Mouse (Mus musculus) right cerebral cortex, adult 18-20 months (tissue): Measurements from ENCODE around the gene Slit3.

Experiments
- DNase-seq: peaks from one replicate; pipeline ENCODE4 v3.0.0; 2022; ENCODE audit warnings: mixed read lengths

The Slit3 gene

GRCm38 (mm10) chr11:35728200-35728599 is 607.2 kb downstream of the Slit3 start:
- no peak for DNase-seq

GRCm38 (mm10) chr11:35729186-35729585 is 608.2 kb downstream of the Slit3 start:
- DNase-seq = no peak

- no peak for DNase-seq
These were observed 611.3 kb downstream of the Slit3 start for GRCm38 (mm10) chr11:35732366-35732765.

GRCm38 (mm10) chr11:35736817-35737216 is 615.8 kb downstream of the Slit3 start:
- no peak for DNase-seq

GRCm38 (mm10) chr11:35737262-35737661 is 616.2 kb downstream of the Slit3 start:
- DNase-seq = no peak

GRCm38 (mm10) chr11:35738102-35738501 is 617.1 kb downstream of the Slit3 start:
- no peak for DNase-seq

- peak; percentile 19 for DNase-seq
These were observed 622.6 kb downstream of the Slit3 start for GRCm38 (mm10) chr11:35743586-35743985.

DNA sequence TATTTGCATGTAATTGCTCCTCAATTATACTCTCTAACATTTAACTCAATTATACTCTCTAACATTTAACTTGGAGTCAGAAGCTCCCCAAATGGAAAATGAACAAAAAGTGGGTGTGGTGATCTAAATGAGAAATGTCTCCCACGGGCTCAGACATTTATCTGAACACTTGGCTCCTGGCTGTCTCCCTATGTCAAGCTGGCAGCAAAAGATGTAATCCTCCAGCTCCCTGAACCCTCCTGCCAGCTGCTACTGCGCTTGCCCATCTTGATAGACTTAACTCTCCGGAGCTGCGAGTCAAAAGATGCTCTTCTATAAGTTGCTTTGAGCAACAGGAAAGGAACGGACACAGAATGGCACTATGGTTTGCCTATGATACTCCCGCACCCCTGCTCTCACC is 623.5 kb downstream of the Slit3 start:
- DNase-seq = no peak

DNA sequence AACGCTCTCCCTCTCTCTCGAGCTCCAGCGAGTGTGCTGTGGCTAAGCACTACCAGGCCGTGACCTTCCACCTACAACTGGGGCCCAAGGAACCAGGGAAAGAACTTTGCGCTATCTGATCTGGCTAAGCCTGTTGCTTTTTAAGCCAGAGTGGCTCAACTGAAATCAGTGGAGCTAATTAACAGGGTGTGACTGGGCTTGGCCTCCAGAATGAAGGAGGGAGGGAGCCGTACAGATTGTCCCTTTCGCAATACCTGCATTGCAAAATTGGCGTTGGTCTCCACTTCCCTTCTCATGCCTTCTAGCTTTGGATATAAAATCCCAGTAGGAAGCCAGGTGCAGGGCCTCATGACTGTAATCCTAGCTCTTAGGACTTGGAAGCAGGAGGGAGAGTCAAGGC is 629.6 kb downstream of the Slit3 start:
- DNase-seq = no peak

- DNase-seq = no peak
These were observed 633.9 kb downstream of the Slit3 start for GRCm38 (mm10) chr11:35754906-35755418.

DNA sequence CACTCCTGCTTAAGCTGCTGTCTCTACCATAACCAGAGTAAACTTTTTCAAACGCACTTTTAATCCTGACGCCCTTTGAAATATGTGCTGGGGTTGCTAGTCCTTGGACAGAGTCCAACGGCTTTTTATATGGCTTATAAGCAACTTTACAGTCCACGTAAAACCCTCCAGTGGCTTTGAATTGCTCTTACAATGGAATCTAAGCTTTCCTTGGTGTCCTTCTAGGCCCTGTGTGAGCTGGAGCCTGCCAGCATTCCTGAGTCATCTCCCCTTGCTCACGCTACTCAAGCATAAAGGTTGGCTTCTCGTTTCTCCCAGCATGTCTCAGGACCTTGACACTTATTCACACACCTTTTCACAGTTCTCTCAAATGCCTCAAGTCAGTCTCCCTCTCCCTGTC is 634.5 kb downstream of the Slit3 start:
- DNase-seq = no peak

DNA sequence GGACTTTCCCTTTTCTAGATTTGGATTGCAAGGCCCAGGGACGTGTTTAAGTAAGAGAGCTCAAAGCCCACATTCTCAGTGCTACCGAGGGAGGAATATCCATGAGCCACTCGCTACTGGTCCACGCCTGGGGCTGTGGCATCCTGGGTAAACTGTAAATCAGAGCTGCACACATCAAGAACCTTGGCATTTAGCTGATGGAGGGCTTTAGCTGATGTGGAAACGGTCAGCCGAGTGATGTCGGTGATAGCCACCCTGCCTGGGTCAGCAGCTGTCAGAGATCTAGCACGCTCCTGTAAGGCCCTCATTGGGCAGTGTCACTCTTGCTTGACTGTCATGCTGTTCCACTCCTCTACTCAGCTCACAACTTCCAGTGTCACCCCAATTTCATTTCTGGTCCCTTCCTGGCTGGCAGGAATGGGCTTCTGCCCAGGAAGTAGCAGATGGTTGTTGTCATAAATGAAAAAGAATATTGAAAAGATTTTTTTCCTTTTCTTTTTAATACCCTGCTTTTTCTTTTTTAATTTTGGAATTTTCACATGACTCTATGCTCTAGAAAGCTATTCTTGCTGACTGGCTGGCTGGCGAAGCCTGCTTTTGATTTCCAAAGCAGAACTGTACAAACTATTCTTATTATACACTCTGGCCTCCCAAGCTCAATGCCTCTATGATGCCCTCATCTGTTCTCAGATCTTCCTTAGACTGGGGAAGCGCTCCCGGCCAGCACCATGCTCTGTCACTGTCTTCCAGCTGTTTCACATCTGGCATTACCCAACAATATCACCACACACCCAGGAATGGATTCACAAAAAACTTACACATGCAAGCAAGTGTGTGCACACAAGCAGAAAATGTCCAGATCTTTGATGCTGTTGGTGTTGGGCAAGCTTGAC is 635.6 kb downstream of the Slit3 start:
- no peak for DNase-seq
